Mouse (Mus musculus): Measurements from ENCODE around the gene Scrn2. TPM values are rescaled to one million over a fixed set of nuclear protein-coding genes. Genes with fewer than 3 reads are reported as not detected.

The Scrn2 gene
- total RNA-seq, 2 experiments from 2014 or later, result 12.2 to 15.8 TPM

DNA sequence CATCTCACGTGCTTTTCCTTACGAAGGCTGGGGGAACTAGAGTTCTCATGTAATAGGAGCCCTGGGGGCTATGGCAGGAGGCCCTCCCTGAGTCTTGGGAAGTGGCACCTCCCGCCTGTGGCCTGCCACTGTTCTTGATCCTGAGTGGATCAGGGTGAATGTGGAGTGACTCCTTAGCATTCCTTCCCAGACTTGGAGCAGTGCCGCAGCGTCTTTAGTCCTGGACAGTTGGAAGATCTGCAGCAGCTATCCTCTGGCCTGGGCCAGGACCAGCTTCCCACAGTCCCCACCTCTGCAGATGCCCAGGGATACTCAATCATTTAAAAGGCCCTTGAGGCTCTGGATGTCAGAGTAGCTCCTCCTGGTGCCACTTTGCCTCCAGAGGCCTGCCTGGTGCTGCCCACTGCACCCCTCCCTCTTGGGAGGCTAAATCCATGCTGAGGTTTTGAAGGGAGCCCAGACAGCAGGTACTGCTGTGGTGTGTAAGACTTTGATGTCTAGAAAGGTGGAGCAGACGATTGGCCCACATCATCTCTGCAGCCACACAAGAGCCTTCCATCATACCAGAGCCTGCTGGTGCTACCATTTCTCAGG is 19.9 kb downstream of the Scrn2 start:
- no peak for DNase-seq (ENCODE audit: low spot score in 2 of 2)

DNA sequence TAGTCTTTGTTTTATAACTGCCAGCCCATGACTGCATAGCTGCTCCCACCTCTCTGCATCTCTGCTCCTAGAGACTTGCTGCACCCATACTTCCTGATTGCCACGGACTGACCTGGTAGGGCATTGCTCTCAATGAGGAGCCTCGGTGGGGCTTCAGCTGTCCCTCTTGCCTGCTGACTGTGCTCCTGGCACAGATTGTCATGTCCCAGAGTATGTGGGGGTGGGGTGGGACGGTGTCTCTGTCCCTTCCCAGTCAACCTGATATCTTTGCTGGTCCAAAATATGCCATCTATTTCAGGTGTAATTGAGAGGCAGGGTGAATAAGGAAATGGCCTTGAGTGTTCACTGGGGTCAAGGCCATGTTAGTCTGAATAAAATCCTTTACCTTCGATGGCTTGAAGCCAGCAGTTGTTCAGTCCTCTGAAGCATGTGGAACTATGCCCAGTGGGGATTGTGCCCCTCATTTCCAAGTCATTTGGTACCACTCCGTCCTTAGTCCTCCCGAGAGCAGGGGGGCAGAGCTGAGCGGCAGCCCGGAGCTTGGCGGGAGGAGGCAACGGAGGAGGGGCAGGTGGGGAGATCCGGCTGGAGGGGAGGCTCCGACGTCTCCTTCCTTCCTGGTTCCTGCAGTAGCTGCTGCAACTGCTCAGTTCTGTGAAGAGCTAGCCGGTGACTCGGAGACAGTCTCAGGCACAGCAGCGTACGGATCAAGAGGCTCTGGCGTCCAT is 20.6 kb downstream of the Scrn2 start, which contains the start of gene Osbpl7:
Gene Osbpl7, plus strand, starts transcription at position 413 of the 728 bp plus-strand sequence.
- peak; percentile 59 to 77 for DNase-seq (ENCODE audit: low spot score in 2 of 2)

DNA sequence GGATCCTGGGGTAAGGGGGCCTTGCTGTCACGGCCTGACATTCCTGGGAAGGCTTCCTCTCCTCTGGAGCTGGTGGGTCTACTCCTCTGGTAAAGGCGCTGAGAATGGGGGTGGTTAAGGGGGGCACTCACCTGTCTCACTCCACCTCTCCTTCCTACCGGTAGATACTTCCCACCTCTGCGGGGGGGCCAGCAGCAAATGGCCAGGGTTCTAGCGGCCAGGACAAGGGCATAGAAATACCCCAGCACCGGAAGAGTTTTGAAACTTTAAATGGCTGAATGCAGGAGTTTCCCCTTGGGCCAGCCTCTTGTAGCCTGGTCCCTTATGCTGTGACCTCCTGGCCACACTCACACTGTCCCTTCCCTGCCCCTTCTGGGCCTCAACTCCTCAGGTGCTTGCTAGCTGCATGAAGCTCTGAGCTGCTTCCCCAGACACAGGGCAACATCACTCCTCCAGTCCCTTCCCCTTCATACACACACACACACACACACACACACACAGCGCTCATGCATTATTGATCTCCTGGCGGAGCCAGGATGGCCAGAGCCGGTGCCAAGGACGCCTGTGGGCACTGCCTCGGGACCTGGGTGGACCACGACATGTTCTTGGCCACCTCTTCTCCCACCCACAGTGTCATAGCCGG is 21.3 kb downstream of the Scrn2 start:
- no peak for DNase-seq (ENCODE audit: low spot score in 2 of 2)

DNA sequence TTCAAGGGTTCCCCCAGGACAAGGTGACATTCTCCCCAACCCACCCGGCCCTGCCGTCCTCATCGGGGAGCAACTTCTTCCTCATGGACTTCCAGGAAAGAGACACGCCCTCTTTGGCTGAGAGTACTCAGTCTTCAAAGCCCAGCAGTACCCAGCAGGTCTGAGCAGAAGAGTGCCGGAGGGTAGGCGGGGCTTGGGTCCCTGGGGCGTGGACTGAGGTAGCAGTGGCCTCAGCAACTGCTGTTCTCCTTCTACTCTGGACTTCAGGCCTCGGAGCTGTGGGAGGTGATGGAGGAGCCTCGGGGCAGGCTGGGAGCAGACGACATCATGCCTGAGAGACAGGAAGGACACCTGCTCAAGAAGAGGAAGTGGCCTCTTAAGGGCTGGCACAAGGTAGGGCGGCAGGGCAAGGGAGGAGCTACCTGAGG is 22.5 kb downstream of the Scrn2 start:
- no peak for DNase-seq (ENCODE audit: low spot score in 2 of 2)

DNA sequence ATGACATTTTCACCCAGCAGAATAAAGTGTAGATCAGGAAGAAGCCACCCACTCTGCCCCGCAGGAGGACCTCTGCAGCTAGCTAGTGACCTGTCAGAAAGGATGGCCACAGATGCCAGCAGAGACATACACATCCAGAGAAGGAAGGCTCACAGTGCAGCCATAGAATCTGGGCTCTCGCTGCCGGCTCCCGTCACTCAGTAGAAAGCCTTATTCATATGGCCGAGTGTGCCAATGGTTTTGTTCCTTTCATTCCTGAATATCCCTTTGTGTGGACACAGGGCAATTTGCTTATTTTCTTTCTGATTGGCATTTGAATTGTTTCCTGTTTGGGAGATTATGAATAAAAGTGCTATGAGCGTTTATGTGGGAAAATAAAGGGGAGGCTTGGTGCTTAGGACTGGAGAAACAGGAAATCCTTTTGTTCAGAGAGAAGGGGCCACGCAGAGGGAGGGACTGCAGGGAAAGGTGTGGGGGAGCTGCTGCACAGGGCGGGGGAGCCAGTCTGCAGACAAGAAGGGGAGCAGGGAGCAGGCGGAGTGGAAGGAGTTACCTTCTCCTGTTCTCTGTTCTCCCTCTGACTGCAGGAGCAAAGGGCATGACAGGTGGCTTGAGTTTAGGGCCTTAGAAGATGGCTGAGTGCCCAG is 33.7 kb downstream of the Scrn2 start:
- no peak for DNase-seq (ENCODE audit: low spot score in 2 of 2)

DNA sequence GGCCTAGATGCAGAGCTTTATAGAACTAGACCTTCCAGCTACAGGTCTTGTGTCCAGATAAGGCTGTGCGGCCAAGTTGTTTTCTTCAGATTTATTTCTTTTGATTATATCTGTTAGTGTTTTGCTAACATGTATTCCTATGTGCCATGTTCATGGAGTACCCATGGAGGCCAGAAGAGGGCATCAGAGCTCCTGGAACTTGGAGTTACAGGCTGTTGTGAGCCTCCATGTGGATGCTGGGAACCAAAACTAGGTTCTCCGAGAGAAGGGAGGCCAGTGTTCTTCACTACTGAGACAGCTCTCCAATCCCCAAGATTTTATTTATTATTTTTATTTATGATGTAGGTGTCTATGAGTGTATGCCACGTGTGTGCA is 34.2 kb downstream of the Scrn2 start:
- no peak for DNase-seq (ENCODE audit: low spot score in 2 of 2)

DNA sequence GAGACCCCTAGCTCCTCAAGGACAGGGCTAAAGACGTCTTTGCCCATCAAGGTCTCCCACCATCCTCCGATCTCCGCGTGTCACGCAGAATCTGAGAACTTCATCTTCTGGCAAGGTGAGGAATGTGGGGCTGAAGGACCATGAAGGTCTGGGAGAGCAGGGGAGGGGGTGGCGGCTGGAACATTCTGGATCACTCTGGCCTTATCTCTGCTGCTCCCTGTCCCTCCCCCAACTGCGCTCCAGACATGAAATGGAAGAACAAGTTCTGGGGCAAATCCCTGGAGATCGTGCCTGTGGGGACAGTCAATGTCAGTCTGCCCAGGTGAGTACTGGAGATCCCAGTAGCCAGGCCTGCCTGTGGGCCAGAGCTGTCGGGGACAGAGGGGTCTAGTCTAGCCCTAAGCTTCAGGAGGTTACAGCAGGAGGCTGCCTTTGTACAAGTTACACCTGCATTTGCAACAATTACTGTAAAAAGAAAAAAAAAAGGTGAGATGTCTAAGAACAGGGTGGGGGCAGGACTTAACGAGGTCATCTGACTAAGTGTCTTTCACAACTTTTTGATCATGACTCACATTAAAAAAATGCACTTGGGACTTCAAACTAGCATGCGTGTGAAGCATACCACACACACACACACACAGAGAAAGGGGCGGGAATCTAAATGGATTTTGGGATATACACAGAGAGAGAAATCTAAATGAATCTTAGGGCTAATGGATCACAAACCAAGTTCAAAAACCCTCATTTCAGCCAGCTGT is 36.0 kb downstream of the Scrn2 start:
- DNase-seq (ENCODE audit: low spot score in 2 of 2), result no peak

DNA sequence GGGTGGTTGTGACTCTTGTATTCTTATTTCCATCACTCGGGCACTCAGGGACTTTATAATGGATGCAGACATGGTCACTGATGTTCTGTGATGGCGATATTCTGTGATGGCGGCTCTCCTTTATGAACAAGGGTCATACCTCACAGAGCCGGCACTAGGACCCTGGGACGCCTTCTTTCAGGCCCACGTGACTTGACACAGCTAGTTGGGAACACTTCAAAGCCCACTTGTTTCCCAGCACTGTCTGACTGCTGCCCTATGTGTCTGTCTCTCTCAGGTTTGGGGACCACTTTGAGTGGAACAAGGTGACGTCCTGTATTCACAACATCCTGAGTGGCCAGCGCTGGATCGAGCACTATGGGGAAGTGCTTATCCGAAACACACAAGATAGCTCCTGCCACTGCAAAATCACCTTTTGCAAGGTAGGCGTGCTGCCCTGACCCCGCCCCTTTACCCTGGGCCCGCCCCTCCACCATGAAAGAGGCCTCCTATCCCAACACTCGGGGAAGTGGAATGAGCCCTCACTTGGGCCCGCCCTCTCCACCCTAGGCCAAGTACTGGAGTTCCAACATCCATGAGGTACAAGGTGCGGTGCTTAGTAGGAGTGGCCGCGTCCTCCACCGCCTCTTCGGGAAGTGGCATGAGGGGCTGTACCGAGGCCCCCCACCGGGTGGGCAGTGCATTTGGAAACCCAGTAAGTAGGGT is 37.1 kb downstream of the Scrn2 start:
- DNase-seq (ENCODE audit: low spot score in 2 of 2), result no peak

DNA sequence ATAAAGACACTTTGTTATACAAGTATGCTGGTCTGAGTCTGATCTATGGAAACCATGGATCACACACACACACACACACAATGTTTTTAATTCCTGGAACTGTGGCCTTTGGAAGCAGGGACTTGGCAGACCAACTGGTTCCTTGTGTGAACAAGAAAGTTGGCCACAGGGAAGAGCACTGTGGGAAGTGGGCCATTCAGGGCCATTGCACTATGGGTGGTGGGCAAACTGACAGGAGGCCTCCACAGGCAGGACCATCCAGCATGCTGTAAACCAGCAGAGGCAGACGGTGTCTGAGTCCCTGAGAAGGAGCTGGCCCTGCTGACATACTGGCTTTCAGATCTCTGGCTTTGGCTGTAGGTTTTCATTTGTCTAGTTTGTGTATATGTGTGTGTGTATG is 39.6 kb downstream of the Scrn2 start:
- no peak for DNase-seq (ENCODE audit: low spot score in 2 of 2)

DNA sequence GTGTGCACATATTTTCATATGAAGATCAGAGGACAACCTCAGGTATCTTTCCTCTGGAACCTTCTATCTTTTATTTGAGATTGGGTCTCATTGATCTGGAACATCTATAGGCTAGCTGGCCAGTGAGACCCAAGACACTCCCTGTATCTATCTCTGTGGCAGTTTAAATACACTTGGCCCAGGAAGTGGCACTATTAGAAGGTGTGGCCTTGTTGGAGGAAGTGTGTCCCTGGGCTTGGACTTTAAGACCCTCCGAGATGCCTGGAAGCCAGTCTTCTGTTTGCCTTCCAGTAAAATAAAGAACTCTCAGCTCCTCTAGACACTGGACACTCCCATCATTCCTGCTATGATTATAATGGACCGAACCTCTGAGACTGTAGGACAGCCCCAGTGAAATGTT is 40.0 kb downstream of the Scrn2 start:
- no peak for DNase-seq (ENCODE audit: low spot score in 2 of 2)

DNA sequence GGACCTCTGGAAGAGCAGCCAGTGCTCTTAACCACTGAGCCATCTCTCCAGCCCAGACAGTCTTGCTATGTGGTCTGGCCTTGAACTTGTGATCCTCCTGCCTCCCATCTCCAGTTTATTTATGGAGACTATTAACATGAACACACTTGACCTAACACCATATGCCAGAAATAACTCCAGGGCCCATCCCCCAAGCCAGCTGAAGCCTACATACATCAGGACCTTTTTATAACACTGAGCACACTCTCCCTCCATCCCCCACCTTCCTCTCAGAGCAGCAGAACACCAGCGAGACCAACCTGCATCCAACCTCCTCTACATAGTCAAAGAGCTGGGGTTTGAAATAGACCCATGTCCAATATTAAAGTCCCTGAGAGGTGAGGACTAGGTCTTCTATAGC is 41.4 kb downstream of the Scrn2 start:
- DNase-seq (ENCODE audit: low spot score in 2 of 2), result no peak

DNA sequence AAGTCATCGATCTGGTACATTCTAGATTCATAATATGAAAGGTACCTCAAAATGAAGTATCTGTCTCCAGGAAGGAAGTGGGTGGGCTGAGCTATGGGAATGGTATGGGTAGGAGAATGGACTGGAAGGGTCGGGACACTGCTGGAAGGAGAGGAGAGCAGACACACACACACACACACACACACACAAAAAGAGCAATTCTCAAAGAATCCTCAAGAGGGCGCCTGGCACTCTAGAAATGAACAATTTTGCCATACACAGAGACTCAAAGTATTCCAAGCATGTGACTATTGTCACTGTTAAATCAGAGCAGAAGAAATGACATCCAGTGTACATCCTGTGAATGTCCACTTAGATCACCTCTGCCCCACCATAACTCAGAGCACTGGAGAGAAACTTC is 42.8 kb downstream of the Scrn2 start:
- DNase-seq (ENCODE audit: low spot score in 2 of 2), result no peak

DNA sequence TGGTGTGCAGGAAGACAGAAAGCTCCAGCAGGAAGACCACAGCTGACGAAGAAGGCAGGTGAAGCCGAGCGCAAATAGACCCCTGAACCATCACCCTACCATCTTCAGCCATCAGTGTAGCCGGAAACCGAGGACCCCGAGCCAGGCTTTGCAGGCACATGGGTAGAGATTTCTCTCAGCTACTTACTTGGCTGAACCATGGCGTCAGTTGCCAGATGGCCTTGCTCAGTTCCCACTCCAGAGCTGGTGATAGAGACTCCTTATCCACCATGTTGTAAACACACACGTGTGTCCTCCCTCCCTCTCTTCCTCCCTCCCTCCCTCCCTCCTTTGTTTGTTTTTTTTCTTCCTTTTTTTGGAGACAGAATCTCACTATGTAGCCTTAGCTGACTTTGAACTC is 44.5 kb downstream of the Scrn2 start:
- no peak for DNase-seq (ENCODE audit: low spot score in 2 of 2)

DNA sequence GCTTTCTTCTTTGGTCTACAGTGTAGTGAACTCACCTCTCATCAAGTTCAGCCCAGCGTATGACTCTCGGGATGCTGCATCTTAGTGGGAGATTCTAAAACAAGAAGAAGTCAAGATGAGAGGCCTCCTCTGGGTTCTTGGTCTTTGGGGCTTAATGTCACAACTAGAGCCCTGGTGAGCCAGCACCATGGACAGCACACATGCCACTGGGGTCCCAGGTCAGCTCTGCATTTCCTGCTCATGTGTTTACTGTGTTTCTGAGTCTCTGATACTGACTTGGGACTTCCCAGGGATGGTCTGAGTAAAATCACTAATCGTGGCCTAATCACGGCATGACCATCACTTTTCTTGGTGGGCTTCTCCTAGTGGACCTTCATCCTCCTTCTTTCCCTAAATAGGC is 49.0 kb downstream of the Scrn2 start:
- DNase-seq (ENCODE audit: low spot score in 2 of 2), result no peak

DNA sequence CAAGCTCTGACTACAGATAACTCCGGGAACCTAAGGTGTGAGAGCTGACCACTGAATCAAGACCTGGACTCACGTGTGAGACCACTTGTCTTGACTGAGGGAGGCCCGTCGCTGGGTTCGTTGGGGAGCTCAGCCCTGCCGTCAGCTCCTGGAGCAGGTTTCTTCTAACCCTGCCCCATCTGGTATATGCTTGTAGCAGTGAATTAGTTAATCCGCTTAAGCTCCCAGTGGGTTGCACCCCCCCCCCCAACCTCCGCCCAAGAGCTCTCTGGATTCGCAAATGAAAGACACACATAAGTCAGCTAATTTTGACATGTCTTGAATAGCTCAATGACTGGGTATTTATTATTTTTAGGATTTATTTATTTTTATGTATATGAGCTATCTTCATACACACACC is 50.6 kb downstream of the Scrn2 start:
- no peak for DNase-seq (ENCODE audit: low spot score in 2 of 2)

DNA sequence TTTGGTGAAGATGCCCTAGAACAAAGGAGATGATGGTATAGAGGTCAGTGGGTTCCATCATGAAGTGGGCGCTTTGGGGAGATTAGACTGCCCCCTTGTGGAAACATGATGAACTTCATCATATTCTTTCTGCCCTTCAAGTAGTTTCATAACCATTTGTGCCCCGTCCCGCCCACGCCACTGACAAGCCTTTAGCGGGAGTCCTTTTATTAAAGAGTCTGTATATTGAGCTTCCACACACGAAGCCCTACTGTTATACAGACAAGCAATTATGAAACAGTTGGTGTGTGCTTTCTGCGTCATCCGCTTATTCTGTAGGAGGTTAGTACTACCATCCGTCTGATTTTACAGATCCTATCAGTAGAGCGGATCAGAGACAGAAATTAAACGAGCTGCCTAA is 53.2 kb downstream of the Scrn2 start:
- DNase-seq (ENCODE audit: low spot score in 2 of 2), result no peak

Small RNA genes within 50 kb of the gene (microRNA-seq; reads per million reads assigned to microRNA genes)
- gene Mir8103, result not detected

Other genes starting within 250 kb of the Scrn2 start
- gene Cbx1, start 240.8 kb upstream of the Scrn2 start, total RNA-seq (2021), result 10 to 100 TPM; 68.9 to 71.8 TPM
- 100 to 1,000 TPM; 200 to 204 TPM for gene Nfe2l1, start 200.0 kb upstream of the Scrn2 start, total RNA-seq (2021)
- 10 to 100 TPM; 71.4 to 77.1 TPM for gene Copz2, start 180.1 kb upstream of the Scrn2 start, total RNA-seq (2021)
- gene Cdk5rap3, start 113.4 kb upstream of the Scrn2 start, total RNA-seq (2021), result 10 to 100 TPM; 39.2 to 45.1 TPM
- gene Prr15l, start 101.8 kb upstream of the Scrn2 start, total RNA-seq (2021), result not detected
- 1 to 10 TPM; 8.2 to 8.3 TPM for gene Pnpo, start 86.0 kb upstream of the Scrn2 start, total RNA-seq (2021)
- 10 to 100 TPM; 15.1 to 16.5 TPM for gene Sp2, start 47.0 kb upstream of the Scrn2 start, total RNA-seq (2021)
- under 1 TPM; 0.27 to 0.34 TPM for gene Sp6, start 16.5 kb upstream of the Scrn2 start, total RNA-seq (2021)
- gene Lrrc46, start 11.5 kb downstream of the Scrn2 start, total RNA-seq (2021), result under 1 TPM in 1 of 2 experiments, not detected in 1; 0.47 TPM
- gene Mrpl10, start 11.6 kb downstream of the Scrn2 start, total RNA-seq (2021), result 10 to 100 TPM; 56.4 to 59.2 TPM
- gene Osbpl7, start 20.7 kb downstream of the Scrn2 start, total RNA-seq (2021), result 1 to 10 TPM; 5.7 to 6.8 TPM
- gene Tbx21, start 85.4 kb downstream of the Scrn2 start, total RNA-seq (2021), result 1 to 10 TPM in 1 of 2 experiments, under 1 TPM in 1; 0.98 to 1.4 TPM
- 10 to 100 TPM; 12.4 to 12.9 TPM for gene Tbkbp1, start 121.6 kb downstream of the Scrn2 start, total RNA-seq (2021)
- gene Kpnb1, start 157.9 kb downstream of the Scrn2 start, total RNA-seq (2021), result 100 to 1,000 TPM; 117 to 121 TPM